Comparison of ENCODE assay signal across 8 mouse cellular contexts in the genomic region with DNA sequence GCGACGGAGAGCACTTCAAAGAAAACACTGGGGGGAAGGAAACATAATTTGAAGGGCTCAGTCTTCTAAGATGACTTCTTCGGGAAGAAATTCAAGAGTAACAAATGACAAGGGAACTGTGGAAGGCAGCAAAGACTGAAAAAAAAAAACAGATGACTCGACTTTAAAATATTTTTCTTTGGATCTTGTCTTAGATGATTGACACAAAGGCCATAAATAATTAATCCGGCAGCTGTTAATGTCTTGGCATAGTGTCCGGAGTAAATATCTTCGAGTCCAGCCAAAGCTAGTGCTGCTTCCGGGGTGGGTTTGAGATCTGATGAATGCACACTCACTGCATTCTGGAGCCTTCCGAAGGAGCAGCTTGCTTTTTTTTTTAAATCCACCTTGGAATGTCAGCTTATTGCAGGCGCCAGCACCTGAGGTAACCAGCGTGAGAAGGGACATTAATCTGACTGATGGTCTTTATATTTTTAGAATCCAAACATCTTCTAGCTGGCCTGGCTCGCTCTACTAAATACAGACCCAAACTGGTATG. TPM values are rescaled to one million over a fixed set of nuclear protein-coding genes. Genes with fewer than 3 reads are reported as not detected.
DNase-seq lines count a peak whose midpoint lies in the region; ATAC-seq and TF ChIP-seq lines count a peak whose summit lies in the region.

No protein-coding gene starts in this region.

- H3K4me1 ChIP-seq in forebrain, embryonic 13.5 days: peaks cover 13% of the 10 kb centered on the region; the same call in 1 of the 2 replicates
- peaks cover 9% of the 10 kb centered on the region; the same call in 1 of the 2 replicates for H3K4me1 ChIP-seq in kidney, postnatal 0 days (replicated peaks; ENCODE audit: insufficient read depth, low read length)
- H3K4me1 ChIP-seq in neural tube, embryonic 14.5 days (ENCODE audit: control insufficient read depth, insufficient read depth, low read length): peaks cover 5% of the 10 kb centered on the region; the same call in 1 of the 2 replicates

- H3K4me3 ChIP-seq in left cerebral cortex, adult 2 months: peak overlapping the region; percentile 64
- H3K4me3 ChIP-seq in forebrain, embryonic 13.5 days: peak overlapping the region; percentile 66
- peak overlapping the region; percentile 55 for H3K4me3 ChIP-seq in kidney, postnatal 0 days (replicated peaks; ENCODE audit: low read depth, low read length)
- peak overlapping the region; percentile 65 for H3K4me3 ChIP-seq in neural tube, embryonic 14.5 days (ENCODE audit: low read depth, low read length)

- WGBS in forebrain, embryonic 13.5 days: 34% methylated on average over 12 of the region's 12 CpGs
- WGBS in kidney, postnatal 0 days: 9% methylated on average over 12 of the region's 12 CpGs
- 26% methylated on average over 12 of the region's 12 CpGs for WGBS in neural tube, embryonic 14.5 days

- no peak for DNase-seq in left cerebral cortex, adult 2 months (ENCODE audit: extremely low spot score in 1 of 2, low spot score in 2 of 2)
- DNase-seq in left cerebral cortex, postnatal 10 days (ENCODE audit: extremely low spot score in 1 of 2, low spot score in 2 of 2): no peak
- DNase-seq in kidney, postnatal 0 days (ENCODE audit: low spot score): peak; percentile 19
- no peak for DNase-seq in embryo, embryonic 10 days (ENCODE audit: low spot score)
- no peak for DNase-seq in frontal cortex, postnatal 14 days (ENCODE audit: low spot score in 2 of 2)

- H3K9ac ChIP-seq in forebrain, embryonic 13.5 days: peak overlapping the region; percentile 69; the same call in 1 of the 2 replicates
- H3K9ac ChIP-seq in kidney, postnatal 0 days (ENCODE audit: low read depth, low read length): peak overlapping the region; percentile 43
- peak overlapping the region; percentile 66; the same call in 1 of the 2 replicates for H3K9ac ChIP-seq in neural tube, embryonic 14.5 days (replicated peaks; ENCODE audit: low read depth, low read length)

- no peak for ATAC-seq in forebrain, embryonic 13.5 days
- no peak for ATAC-seq in kidney, postnatal 0 days (replicated peaks; ENCODE audit: low FRiP score, low read depth)
- no peak for ATAC-seq in neural tube, embryonic 14.5 days (ENCODE audit: low read depth)
- no peak for ATAC-seq in erythroid progenitor cell, adult 5-6 weeks (replicated peaks; ENCODE audit: low FRiP score, poor library complexity, severe bottlenecking)

- H3K36me3 ChIP-seq in forebrain, embryonic 13.5 days (ENCODE audit: poor library complexity, severe bottlenecking): no peaks in the 10 kb centered on the region
- no peaks in the 10 kb centered on the region for H3K36me3 ChIP-seq in kidney, postnatal 0 days (ENCODE audit: insufficient read depth, low read length)
- no peaks in the 10 kb centered on the region for H3K36me3 ChIP-seq in neural tube, embryonic 14.5 days (ENCODE audit: control insufficient read depth, insufficient read depth, low read length)

- H3K9me3 ChIP-seq in forebrain, embryonic 13.5 days (replicated peaks): no peaks in the 10 kb centered on the region; the same call in 1 of the 2 replicates
- no peaks in the 10 kb centered on the region for H3K9me3 ChIP-seq in kidney, postnatal 0 days (replicated peaks; ENCODE audit: low read length)
- no peaks in the 10 kb centered on the region for H3K9me3 ChIP-seq in neural tube, embryonic 14.5 days (ENCODE audit: control insufficient read depth, low read length)

- TF ChIP-seq CTCF in left cerebral cortex, adult 2 months (IDR thresholded peaks at IDR 0.05): no peak
- TF ChIP-seq CTCF in kidney, postnatal 0 days (IDR thresholded peaks at IDR 0.05; ENCODE audit: low read depth): no peak

- H3K4me2 ChIP-seq in forebrain, embryonic 13.5 days: peak overlapping the region; percentile 100
- peak overlapping the region; percentile 99 for H3K4me2 ChIP-seq in kidney, postnatal 0 days (ENCODE audit: low read length)
- H3K4me2 ChIP-seq in neural tube, embryonic 14.5 days (ENCODE audit: low read depth, low read length): peak overlapping the region; percentile 100

- H3K27ac ChIP-seq in left cerebral cortex, adult 2 months: peak overlapping the region; percentile 63
- no peak overlapping the region for H3K27ac ChIP-seq in forebrain, embryonic 13.5 days
- H3K27ac ChIP-seq in kidney, postnatal 0 days: no peak overlapping the region
- H3K27ac ChIP-seq in neural tube, embryonic 14.5 days (ENCODE audit: low read depth, low read length): no peak overlapping the region

- H3K27me3 ChIP-seq in forebrain, embryonic 13.5 days: peaks cover 59% of the 10 kb centered on the region
- peaks cover 13% of the 10 kb centered on the region for H3K27me3 ChIP-seq in kidney, postnatal 0 days (ENCODE audit: insufficient read depth, low read length)
- peaks cover 13% of the 10 kb centered on the region; the same call in 1 of the 2 replicates for H3K27me3 ChIP-seq in neural tube, embryonic 14.5 days (ENCODE audit: control insufficient read depth, insufficient read depth, low read length)

- intact Hi-C loops in left cerebral cortex, adult 2 months (cut with DNase I): no loop called here
- intact Hi-C loops in left cerebral cortex, postnatal 10 days (cut with DNase I): loop anchor here (5.0 to 10.0 kb wide), 2 partner anchors 50 to 97 kb away; no protein-coding TSS in a partner anchor

RNA-seq across cellular contexts. Expression of a gene that starts 2.0 kb away (rescaled TPM):
- total RNA-seq in left cerebral cortex, adult 2 months (2021): 10 to 100 TPM; 47.8 to 54.1 TPM
- total RNA-seq in left cerebral cortex, postnatal 10 days (2021): 10 to 100 TPM; 41.6 to 42.4 TPM
- 3.9 and 4.6 TPM in 2 replicates for polyA plus RNA-seq in forebrain, embryonic 13.5 days (2015; fragmentation: Nextera tagmentation; extraction: Ambion mirVana)
- polyA plus RNA-seq in kidney, postnatal 0 days (2015; fragmentation: Nextera tagmentation; extraction: Ambion mirVana): 9.1 and 9.9 TPM in 2 replicates
- 15.9 and 18.4 TPM in 2 replicates for polyA plus RNA-seq in neural tube, embryonic 14.5 days (2014; fragmentation: Nextera tagmentation; extraction: Ambion mirVana)
- total RNA-seq in erythroid progenitor cell, adult 5-6 weeks (2015; ENCODE audit: low replicate concordance): not detected in 2 replicates
- total RNA-seq in erythroid progenitor cell, adult 5-6 weeks (2017; ENCODE audit: low replicate concordance): not detected in 2 replicates

Comparison
In these comparisons a context has a peak if more than half of its experiments do, and no peak if none do; other contexts are left out.
1. RNA of a gene that starts 2.0 kb away (total RNA-seq): 47.8 to 54.1 TPM in left cerebral cortex, adult 2 months and 41.6 to 42.4 TPM in left cerebral cortex, postnatal 10 days; not detected in erythroid progenitor cell, adult 5-6 weeks; every median in the first group is over 10 times any median in the second.
2. Peak in every context shown above with its lines, with median percentiles within 50 percentile points of each other: H3K4me3 ChIP-seq, H3K4me2 ChIP-seq and H3K9ac ChIP-seq.